Mouse (Mus musculus) myocyte (in vitro differentiated cells): Measurements from ENCODE around the gene Popdc3.

ENCODE experiments used
- MAX ChIP-seq: IDR thresholded peaks from one replicate; pipeline ENCODE4 v1.6.1; 2011; ENCODE audit warnings: low read depth, mild to moderate bottlenecking, control low read depth
- MYOD1 ChIP-seq, 3 experiments: IDR thresholded peaks; one replicate each; pipeline ENCODE4 v1.6.1; 2011; ENCODE audit warnings: control low read depth in 2 of 3, low read depth in 2 of 3, mild to moderate bottlenecking in 2 of 3, moderate library complexity in 1 of 3; ENCODE audit not compliant: insufficient read length in 2 of 3, control insufficient read depth in 1 of 3
- MYOG ChIP-seq, 3 experiments: IDR thresholded peaks; one replicate each; pipeline ENCODE4 v1.6.1; 2011; ENCODE audit warnings: control low read depth in 2 of 3, low read depth in 2 of 3, mild to moderate bottlenecking in 2 of 3; ENCODE audit not compliant: insufficient read length in 2 of 3, control insufficient read depth in 1 of 3, insufficient read depth in 1 of 3
- SRF ChIP-seq: IDR thresholded peaks from one replicate; pipeline ENCODE4 v1.6.1; 2011; ENCODE audit warnings: low read depth; ENCODE audit not compliant: control insufficient read depth, insufficient read length

- no peak for TF ChIP-seq MYOD1 (IDR thresholded peaks at IDR 0.05; ENCODE audit: control insufficient read depth in 1 of 3, insufficient read length in 2 of 3, low read depth in 2 of 3)
- TF ChIP-seq MYOG (IDR thresholded peaks at IDR 0.05; ENCODE audit: control insufficient read depth in 1 of 3, insufficient read depth in 1 of 3, insufficient read length in 2 of 3, low read depth in 2 of 3) = no peak
- TF ChIP-seq SRF = no peak
- no peak for TF ChIP-seq MAX
Observed at GRCm38 (mm10) chr10:45180677-45181326, 2.9 kb downstream of the Popdc3 start.
